Mouse (Mus musculus) cerebellum, postnatal 36 days (tissue): ENCODE measurements around the gene Irf5.

ENCODE experiments used
- DNase-seq, 2 experiments: peaks; one replicate each; pipeline ENCODE4 v3.0.0; 2021 to 2022; ENCODE audit warnings: mixed read lengths in 2 of 2

The Irf5 gene

DNA sequence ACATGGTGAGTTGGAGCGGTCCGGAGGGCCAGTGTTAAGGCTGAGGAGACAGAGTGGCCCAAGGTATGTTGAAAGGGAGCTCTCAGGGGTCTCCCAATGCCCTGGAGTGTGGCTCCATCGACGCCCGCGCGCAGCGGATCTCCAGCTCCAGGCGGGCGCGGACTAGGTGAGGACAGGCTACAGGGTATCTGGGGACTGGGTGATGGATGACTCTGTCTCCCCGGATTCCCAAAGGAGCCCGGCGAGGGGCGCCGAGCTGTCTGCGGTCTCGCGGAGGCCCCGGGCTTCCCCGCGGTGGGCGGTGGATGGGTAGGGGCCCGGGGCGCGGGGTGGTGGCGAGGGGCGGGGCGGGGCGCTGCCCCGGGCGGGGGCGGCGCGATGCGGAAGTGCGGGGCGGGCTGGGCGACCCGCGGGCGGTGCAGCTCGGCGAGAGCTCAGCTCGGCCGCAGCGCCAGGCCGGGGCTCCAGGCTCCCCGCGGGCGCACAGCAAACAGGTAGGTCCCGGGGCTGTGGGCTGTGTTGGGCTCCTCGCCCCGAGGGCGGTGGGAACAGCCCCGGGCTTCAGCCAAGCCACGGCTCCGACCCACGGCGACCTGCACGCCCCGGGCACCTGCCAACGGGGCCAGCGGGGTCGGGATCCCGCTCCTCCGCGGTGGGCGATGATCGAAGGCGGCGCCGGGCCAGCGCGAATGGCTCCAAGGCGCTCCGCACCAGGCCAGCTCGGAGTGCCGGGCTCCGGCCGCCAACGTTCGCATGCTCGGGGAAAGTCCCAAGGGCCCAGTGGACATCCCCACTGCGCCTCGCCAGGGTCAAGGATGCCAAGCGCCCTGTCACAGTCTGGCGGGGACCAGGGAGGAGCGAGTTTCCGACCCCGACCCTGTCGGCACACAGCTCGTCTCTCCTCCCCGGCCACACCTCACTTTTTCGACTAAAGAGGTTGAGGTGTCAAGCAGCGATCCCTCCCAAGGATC, at the start of gene Irf5:
Gene Irf5 (plus strand): TSS at position 345 of the 971 bp plus-strand sequence.
- DNase-seq, result no peak

DNA sequence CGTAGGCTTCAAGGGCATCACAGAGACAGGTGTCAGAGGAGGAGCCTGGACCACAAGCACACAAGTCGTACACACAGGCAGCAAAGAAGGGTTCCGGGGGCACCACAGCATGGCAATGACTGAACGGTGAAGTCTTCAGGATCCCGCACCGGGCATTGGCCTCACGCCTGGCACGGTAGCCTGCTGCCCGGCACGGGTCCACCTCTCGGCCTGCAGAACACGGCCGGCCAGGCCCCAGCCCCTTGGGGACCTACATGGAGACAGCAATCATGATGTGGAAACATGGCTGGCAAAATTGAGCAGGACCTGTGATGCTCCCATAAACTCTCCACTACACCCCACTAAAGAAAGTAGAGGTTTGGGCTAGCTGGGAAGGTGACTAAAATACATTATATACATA, 43.7 kb upstream of the Irf5 start:
- no peak for DNase-seq

DNA sequence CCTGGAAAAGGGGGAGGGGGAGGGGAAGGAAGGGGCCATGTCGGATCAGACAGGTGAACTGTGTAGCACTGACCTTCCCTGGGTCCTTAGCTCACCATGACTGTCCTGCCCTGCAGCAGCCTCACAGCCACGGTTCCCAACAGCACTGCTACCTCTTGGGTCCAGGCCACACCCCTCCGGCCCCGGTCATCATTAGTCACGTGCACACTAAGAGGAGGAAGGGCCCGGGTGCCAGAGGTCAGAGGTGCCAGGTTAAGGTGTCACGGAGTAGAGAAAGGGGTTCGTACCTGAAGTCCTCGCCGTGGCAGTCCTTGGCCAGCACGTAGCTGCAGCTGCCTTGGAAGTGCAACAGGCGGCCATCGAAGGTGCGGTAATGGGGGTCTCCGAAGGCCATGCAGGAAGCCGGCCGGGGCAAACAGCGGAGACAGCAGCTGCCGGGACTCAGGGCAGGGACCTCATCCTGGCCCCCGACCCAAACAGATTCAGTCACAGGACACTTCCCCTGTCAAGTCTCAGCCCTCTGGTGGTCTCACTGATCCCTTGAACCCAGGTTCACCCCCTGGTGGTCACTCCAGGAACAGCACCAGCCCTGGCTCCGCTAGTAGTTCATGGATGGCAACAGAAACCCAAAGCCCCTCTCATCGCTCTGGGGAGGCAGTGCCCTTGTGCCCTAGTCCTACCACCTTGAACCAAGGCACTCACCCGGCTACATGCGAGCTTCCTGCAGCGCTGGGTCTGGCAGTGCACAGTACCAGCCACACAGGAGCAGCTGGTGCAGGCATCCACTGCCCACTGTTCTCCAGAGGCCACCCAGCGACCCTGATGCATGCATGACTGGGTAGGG, 41.5 kb upstream of the Irf5 start:
- DNase-seq, result peak; percentile 65 to 70

GRCm38 (mm10) chr6:29485951-29486350, 40.5 kb upstream of the Irf5 start:
- DNase-seq, result no peak

DNA sequence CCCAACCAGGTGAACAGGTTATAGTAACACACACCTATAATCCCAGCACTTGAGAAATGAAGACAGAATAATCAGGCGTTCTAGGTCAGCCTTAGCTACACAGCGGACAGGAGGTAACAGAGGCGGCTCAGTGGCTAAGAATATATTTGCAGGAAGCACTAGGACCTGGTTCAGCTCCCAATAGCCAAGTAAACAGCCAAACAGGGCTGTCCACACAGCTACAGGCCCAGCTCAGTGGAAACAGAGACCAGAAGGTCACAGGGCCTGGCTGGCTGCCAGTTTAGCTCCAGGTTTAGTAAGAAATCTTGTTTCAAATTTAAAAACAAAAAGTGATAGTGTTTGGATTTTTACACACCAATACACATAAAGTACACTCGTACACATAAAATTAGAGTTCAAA, 32.3 kb upstream of the Irf5 start:
- DNase-seq, result no peak

DNA sequence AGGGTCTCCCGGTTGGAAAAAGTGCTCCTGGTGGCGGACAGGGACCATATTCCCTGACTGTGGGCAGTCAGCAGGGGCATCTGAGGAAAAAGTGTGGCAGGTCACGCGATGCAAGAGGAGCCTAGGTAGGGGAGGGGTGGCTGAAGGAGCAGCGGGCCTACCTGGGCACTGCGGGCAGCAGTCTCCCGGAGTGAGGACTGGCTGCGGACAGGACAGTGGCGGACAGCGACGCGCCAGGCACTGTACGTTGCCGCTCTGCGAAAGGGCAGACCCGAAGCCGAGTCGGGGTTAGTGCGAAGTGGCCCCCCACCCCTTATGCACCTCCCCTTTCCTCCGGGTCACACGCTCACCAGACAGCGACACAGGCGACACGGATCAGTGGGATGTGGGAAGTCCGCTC, 30.2 kb upstream of the Irf5 start:
- no peak for DNase-seq

DNA sequence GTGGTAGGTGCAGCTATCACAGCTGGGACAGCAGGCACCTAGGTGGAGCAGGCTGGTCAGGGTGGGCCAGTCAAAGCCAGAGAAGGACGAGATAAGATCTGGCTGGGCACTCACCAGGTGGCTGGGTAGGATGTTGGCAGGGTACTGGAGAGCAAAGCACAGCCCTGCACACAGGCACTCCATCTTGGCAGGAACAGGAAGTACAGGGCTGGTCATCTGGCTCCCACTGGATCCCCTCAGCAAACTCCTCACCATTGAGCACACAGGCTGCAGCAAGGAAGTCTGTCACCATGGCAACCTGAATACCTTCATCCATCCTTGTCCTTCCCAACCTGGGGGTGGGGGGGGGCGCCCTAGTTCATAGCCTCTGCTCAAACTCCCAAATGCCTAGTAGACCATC, 28.6 kb upstream of the Irf5 start:
- DNase-seq, result no peak

DNA sequence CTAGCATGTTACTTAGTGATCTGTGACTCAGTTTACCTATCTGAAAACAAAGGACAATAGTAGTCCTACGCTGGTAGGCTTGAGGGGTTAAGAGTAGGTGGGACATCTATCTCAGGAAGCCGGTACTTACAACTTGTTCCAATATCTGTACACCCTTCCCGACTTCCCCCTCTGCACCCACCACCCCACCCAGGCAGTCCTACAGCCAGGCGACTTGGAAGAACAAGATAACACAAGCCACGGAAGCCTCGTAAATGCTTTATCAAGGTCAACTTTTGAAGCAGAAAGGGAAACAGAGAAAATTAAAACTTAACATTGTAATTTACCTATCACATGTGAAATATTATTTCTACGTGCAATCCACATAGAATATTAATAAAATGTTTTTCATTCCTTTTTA, 26.2 kb upstream of the Irf5 start:
- DNase-seq, result no peak

DNA sequence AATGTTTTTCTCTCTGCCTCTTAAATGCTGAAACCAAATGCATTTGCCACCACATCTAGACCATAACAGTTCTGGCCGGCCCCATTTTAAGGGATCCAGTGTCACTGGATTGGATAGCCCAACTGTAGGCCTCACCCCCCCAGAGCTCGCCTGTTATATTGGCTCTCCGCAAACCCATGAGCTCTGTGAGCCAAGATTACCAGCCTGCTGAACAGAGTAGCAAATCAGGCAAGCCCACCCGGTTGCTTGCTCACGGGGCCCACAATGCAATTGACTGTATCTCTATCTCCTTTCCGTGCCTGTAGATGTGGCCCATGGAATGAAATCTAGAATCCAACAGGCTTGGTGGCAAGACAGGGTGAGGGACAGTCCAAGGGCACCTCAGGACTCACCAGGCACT, 25.6 kb upstream of the Irf5 start:
- no peak for DNase-seq

DNA sequence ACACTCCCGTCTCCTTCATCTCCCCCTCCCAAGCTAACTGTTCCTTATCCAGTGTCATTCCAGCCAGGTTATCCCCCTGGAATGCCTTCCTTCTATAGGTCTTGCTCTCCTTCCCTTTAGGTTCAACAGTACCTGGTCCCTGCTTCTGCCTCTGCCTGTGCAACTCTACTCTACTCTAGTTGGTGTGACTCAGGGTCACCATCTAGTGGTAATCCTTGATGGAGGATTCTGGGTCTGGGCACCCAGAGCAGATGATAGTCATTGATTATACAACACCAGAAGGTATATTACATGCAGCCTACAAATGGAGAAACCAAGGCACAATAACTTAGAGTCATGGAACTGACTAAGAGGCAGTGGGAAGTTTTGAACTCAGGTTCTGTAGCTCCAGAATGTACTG, 24.8 kb upstream of the Irf5 start:
- DNase-seq, result no peak

DNA sequence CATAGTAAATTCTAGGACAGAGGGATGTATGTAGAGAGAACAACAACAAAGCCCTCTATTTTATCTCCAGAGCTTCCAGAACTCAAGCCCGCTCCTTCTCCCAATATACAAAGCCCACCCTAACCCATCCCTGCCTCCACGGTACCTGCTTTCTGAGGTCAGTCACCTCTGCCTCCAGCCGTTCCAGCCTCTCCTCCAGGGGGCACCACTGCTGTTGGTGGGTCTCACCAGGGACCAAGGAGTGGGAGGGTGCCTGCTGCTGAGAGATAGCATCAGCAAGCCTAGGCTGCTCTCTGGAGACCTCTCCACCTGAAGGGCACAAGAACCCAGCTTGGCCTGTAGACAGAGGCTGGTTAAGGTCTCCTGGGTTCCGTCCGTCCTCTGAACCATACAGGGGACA, 20.9 kb upstream of the Irf5 start:
- no peak for DNase-seq

GRCm38 (mm10) chr6:29506834-29507233, 19.6 kb upstream of the Irf5 start:
- DNase-seq, result no peak

GRCm38 (mm10) chr6:29507447-29508309, 18.7 kb upstream of the Irf5 start, which contains the start of gene Kcp:
Gene Kcp (minus strand): TSS chr6:29507952.
- no peak for DNase-seq

DNA sequence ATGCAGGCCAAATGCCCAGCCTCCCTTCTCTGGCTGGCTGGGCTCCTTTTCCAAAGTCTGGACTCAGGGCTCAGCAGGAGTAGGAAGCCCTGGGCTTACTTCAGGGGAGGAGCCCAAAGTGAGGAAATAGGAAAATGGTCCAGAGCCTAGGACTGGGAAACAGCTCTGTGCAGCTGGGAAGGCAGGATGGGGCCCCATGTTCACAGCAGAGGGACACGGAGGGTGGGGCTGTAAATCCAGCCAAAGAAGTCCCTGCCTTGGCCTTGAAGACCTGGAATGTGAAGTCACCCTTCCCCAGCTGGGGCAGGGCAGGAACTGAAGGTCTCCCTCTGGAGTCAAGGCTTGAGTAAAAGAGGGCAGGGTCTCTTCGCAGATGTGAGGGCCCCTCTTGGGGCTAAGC, 17.3 kb upstream of the Irf5 start:
- no peak for DNase-seq

DNA sequence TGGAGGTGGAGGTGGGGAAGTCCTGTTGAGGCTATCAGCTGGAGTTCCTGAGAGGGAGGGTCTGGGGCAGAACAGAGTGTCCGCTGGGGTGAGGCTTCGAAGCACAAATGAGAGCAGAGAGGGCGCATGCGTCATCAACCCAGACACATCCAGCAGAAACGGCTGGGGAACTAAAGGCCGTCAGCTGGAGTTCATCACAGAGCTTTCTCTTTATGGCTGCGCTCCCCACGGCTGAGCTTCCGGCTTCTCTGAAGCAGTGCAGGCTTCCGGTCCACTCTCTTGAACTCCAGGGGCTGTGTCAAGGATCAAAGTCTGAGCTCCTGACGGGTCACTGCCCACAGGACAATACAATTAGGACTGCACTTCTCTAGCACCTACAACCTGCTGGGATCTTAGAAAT, 13.1 kb upstream of the Irf5 start:
- DNase-seq, result no peak

GRCm38 (mm10) chr6:29517139-29517538, 9.3 kb upstream of the Irf5 start:
- DNase-seq, result peak; percentile 22 to 26

- no peak for DNase-seq
Measured at GRCm38 (mm10) chr6:29522626-29523300, 3.7 kb upstream of the Irf5 start.

- DNase-seq, result no peak
Measured at GRCm38 (mm10) chr6:29523301-29524033, 3.0 kb upstream of the Irf5 start.

GRCm38 (mm10) chr6:29524034-29524489, 2.4 kb upstream of the Irf5 start:
- DNase-seq, result no peak

DNA sequence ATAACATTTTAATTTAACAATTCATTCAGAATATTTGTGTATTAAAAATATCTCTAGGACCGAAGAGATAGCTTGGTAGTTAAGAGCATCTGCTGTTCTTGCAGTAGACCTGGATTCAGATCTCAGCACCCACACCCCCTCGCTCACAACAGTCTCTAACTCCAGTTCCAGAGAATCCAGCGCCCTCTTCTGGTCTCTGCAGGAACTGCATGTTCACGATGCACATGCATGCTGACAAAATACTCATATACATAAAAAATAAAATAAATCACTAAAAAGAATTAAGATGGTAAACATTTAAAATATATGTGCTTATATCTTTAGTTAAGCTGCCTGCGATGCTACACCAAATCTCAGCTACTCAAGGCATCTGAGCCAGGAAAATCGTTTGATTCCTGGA, 1.2 kb upstream of the Irf5 start:
- no peak for DNase-seq
